Mouse (Mus musculus): ENCODE measurements around the gene Lgals3. TPM values are rescaled to one million over a fixed set of nuclear protein-coding genes. Genes with fewer than 3 reads are reported as not detected.

Lgals3 gene
- polyA plus RNA-seq, 1 experiment from 2014 or later, result 1.1 TPM

DNA sequence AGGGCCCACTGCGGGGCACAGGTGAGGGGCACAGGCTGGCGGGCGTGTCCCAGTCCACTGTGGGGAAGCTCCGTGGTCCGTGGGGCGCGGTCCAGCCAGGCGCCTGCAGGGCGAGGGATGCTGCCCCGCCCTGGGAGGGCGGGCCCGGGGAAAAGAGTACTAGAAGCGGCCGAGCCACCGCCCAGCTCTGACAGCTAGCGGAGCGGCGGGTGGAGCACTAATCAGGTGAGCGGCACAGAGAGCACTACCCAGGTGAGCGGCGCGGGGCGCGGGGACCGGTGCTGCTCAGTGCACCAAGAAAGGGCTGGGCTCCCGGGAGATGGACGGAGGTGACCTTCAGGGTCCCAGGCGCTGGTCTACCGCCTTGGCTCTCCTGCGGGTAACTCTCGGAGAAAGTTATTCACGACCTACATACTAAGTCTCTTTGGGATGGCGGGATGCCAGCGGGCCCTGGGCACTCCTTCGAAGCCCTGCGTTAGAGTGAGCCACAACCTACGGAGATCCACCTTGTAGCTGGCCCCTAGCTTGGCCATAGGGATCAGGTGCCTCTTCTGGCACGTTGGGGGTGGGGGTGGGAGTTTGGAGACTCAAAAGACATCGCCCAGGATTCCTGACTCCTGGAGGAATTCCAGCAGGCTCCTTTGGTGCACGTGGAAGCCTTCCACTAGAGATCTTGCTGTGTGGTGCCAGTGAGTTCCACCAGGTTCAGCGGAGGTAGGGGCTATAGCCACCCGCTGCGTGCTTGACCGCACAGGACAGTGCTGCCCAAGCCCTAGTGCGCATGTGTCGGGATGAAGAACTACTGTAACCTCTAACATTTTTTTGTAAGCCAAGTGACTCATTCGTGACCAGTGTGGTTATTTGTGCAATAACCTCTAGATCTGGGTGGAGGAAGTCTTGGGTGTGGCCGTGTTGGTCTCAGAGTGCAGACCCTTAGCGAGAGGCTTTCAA lies 6.5 kb downstream of the Lgals3 start:
- Histone ChIP-seq H3K27me3 (ENCODE audit: control insufficient read depth, insufficient read depth, low read length) (peaks cover 14% of the 10 kb centered on the region), H3K4me3 (ENCODE audit: low read depth, low read length) (no peak overlapping the region), H3K9me3 (ENCODE audit: control insufficient read depth, low read length) (no peaks in the 10 kb centered on the region), H3K27ac (ENCODE audit: low read depth, low read length) (no peak overlapping the region), H3K9ac (ENCODE audit: low read length) (no peak overlapping the region), H3K4me2 (ENCODE audit: low read depth) (peak overlapping the region; percentile 40), H3K36me3 (ENCODE audit: control insufficient read depth, insufficient read depth, low read length) (no peaks in the 10 kb centered on the region), H3K4me1 (ENCODE audit: control insufficient read depth, insufficient read depth, low read length) (0 out of 2 replicates have a peak, but pooled peaks cover 3% of the 10 kb centered on the region)
- peak; percentile 24 for DNase-seq (ENCODE audit: low spot score)
- no peak for ATAC-seq (ENCODE audit: insufficient read depth, low FRiP score, low TSS enrichment)
- WGBS, result 15% methylated on average over 49 of the region's 49 CpGs

DNA sequence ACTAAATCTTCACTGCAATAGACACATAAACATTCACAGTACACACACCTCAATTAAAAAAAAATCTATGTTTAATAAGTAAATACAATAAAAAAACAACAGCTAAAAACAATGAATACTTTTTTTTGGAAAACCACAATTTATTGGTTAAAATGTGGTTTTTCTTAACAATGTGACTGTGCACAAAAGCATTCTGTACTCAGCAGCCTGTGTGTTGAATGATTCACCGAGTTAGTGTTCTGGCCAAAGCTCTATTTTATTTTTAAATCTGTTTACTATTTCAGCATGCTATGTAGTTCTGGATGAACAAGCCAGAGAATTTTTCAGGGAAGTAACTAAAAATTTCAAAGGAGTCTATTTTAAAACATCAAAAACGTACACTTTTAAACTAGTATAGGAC lies 9.0 kb downstream of the Lgals3 start:
- no peak overlapping the region for H3K4me2 ChIP-seq (ENCODE audit: low read depth)
- 0 out of 2 replicates have a peak, but pooled peaks cover 3% of the 10 kb centered on the region for H3K4me1 ChIP-seq (ENCODE audit: control insufficient read depth, insufficient read depth, low read length)
- H3K4me3 ChIP-seq (ENCODE audit: low read depth, low read length), result no peak overlapping the region
- no peaks in the 10 kb centered on the region for H3K36me3 ChIP-seq (ENCODE audit: control insufficient read depth, insufficient read depth, low read length)
- DNase-seq (ENCODE audit: low spot score) (no peak), ATAC-seq (ENCODE audit: insufficient read depth, low FRiP score, low TSS enrichment) (no peak)
- no peaks in the 10 kb centered on the region for H3K9me3 ChIP-seq (ENCODE audit: control insufficient read depth, low read length)
- no peak overlapping the region for H3K9ac ChIP-seq (ENCODE audit: low read length)
- H3K27me3 ChIP-seq (ENCODE audit: control insufficient read depth, insufficient read depth, low read length), result peaks cover 14% of the 10 kb centered on the region
- no peak overlapping the region for H3K27ac ChIP-seq (ENCODE audit: low read depth, low read length)
- WGBS, result 75% methylated on average over 2 of the region's 2 CpGs

DNA sequence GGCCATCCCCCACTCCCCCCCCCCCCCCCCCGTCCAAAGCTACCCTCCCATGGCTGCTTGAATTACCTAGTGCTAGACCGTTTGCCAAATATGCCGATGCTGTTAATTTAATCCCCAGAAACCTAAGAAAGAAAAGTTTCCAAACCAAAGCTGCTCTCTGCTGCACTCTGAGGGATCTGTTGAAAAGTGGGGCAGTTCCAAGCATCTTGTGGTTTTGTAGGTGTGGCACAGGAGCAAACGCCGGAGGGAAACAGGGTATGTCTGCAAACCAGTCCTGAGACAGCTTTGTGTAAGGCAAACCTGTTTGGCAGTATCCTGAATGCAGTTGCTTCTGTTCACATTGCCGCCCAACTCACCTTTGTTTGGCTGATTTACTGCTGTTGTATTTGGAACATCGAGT lies 10.8 kb downstream of the Lgals3 start:
- Histone ChIP-seq H3K4me1 (ENCODE audit: control insufficient read depth, insufficient read depth, low read length) (0 out of 2 replicates have a peak, but pooled peaks cover 3% of the 10 kb centered on the region), H3K27me3 (ENCODE audit: control insufficient read depth, insufficient read depth, low read length) (peaks cover 10% of the 10 kb centered on the region), H3K9ac (ENCODE audit: low read length) (no peak overlapping the region), H3K9me3 (ENCODE audit: control insufficient read depth, low read length) (no peaks in the 10 kb centered on the region), H3K4me2 (ENCODE audit: low read depth) (no peak overlapping the region), H3K36me3 (ENCODE audit: control insufficient read depth, insufficient read depth, low read length) (no peaks in the 10 kb centered on the region), H3K27ac (ENCODE audit: low read depth, low read length) (no peak overlapping the region), H3K4me3 (ENCODE audit: low read depth, low read length) (no peak overlapping the region)
- WGBS, result 81% methylated on average over 7 of the region's 7 CpGs
- ATAC-seq (ENCODE audit: insufficient read depth, low FRiP score, low TSS enrichment), result no peak
- DNase-seq (ENCODE audit: low spot score), result no peak

DNA sequence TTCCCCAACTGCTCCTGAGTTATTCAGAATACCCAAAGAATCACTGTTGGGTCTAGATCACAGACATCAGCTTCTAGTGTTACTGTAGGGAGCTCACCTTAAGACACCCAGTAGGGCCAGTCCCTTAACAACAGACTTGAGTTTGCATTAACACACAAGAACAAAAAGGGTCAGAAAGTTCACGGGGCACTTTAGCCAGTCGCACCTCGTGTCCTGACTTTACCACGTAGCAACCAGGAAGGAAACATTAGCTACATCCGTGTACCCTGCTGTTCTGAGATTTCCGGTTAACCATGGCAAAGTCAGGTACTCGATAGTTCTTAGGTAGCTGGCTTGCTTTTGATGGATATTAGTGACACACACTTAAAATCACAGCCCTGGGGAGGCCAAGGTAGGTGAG lies 16.4 kb downstream of the Lgals3 start:
- Histone ChIP-seq H3K4me1 (ENCODE audit: control insufficient read depth, insufficient read depth, low read length) (no peaks in the 10 kb centered on the region), H3K9me3 (ENCODE audit: control insufficient read depth, low read length) (no peaks in the 10 kb centered on the region), H3K36me3 (ENCODE audit: control insufficient read depth, insufficient read depth, low read length) (no peaks in the 10 kb centered on the region; the same call in 1 of the 2 replicates), H3K27ac (ENCODE audit: low read depth, low read length) (no peak overlapping the region), H3K4me2 (ENCODE audit: low read depth) (no peak overlapping the region), H3K4me3 (ENCODE audit: low read depth, low read length) (no peak overlapping the region), H3K9ac (ENCODE audit: low read length) (no peak overlapping the region), H3K27me3 (ENCODE audit: control insufficient read depth, insufficient read depth, low read length) (no peaks in the 10 kb centered on the region)
- 86% methylated on average over 7 of the region's 7 CpGs for WGBS
- ATAC-seq (ENCODE audit: insufficient read depth, low FRiP score, low TSS enrichment) (no peak), DNase-seq (ENCODE audit: low spot score) (no peak)

DNA sequence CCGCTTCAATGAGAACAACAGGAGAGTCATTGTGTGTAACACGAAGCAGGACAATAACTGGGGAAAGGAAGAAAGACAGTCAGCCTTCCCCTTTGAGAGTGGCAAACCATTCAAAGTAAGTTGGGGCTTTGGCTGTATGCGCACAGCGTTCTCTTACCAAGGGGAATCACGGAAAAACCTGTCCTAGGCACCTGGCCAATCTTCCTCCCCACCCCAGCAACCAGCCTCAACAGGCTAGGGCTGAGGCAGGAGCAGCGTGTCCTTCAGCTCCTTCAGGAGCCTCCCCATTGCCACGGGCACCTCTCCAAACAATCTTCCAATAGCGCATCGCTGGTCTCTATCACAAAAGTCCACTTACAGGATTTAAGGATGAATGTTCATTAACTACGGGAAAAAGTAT lies 17.1 kb downstream of the Lgals3 start:
- ATAC-seq (ENCODE audit: insufficient read depth, low FRiP score, low TSS enrichment) (no peak), DNase-seq (ENCODE audit: low spot score) (no peak)
- Histone ChIP-seq H3K27ac (ENCODE audit: low read depth, low read length) (no peak overlapping the region), H3K36me3 (ENCODE audit: control insufficient read depth, insufficient read depth, low read length) (no peaks in the 10 kb centered on the region; the same call in 1 of the 2 replicates), H3K4me2 (ENCODE audit: low read depth) (no peak overlapping the region), H3K9me3 (ENCODE audit: control insufficient read depth, low read length) (no peaks in the 10 kb centered on the region), H3K4me1 (ENCODE audit: control insufficient read depth, insufficient read depth, low read length) (no peaks in the 10 kb centered on the region), H3K4me3 (ENCODE audit: low read depth, low read length) (no peak overlapping the region), H3K9ac (ENCODE audit: low read length) (no peak overlapping the region), H3K27me3 (ENCODE audit: control insufficient read depth, insufficient read depth, low read length) (no peaks in the 10 kb centered on the region)
- WGBS, result 93% methylated on average over 10 of the region's 10 CpGs

DNA sequence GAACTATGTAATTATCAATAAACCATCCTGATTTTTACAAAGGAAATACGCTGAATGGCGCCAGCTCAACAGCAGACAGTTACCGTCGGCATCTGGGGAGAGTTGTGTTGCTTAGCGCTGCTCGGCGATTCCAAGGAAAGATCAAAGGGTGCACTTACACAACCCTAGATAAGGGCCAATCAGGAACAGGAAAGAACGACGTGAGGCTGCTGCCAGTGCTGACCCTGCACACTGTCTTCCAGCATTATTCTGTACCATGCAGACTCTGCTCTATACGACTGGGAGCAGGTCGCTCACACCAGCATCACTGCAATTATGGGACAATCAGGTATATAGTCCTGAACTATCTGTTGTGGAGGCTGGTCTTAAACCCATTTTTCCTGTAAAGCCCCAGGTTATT lies 18.6 kb downstream of the Lgals3 start:
- Histone ChIP-seq H3K4me3 (ENCODE audit: low read depth, low read length) (no peak overlapping the region), H3K9me3 (ENCODE audit: control insufficient read depth, low read length) (no peaks in the 10 kb centered on the region), H3K27ac (ENCODE audit: low read depth, low read length) (no peak overlapping the region), H3K36me3 (ENCODE audit: control insufficient read depth, insufficient read depth, low read length) (no peaks in the 10 kb centered on the region; the same call in 1 of the 2 replicates), H3K27me3 (ENCODE audit: control insufficient read depth, insufficient read depth, low read length) (no peaks in the 10 kb centered on the region), H3K9ac (ENCODE audit: low read length) (no peak overlapping the region), H3K4me2 (ENCODE audit: low read depth) (no peak overlapping the region), H3K4me1 (ENCODE audit: control insufficient read depth, insufficient read depth, low read length) (no peaks in the 10 kb centered on the region)
- ATAC-seq (ENCODE audit: insufficient read depth, low FRiP score, low TSS enrichment), result no peak
- 82% methylated on average over 11 of the region's 11 CpGs for WGBS
- no peak for DNase-seq (ENCODE audit: low spot score)

DNA sequence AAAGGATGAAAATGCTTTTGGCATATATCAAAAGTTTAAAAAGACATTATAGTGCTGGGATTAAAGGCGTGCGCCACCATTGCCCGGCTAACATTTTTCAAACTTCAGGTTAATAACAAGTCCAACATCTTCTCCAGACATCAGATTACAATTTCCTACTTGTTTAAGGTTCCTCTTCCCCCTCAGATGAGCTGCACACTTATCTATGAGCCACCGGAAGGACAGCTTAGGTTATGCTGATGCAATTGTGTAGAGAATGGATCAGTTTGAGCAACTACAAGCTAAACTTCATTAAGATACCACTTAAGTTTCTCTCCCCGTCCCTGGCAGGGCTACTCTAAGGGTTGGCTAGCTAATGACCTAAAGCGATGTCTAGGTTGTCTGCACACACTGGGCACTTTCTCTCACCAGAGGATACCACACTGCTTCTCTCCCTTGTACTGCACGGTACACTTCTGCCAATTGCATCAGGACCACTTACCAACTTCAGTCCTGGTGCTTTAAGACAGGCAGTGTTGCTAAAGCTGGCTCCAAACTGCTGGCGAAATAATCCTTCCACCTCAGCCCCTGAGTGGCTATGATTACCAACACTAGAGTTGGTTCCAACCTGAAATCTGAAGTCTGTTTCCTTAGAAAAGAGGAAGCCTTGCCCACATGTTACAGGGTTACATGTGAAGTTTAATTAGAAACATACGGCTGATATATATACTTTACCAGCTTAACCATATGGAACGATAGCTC lies 26.0 kb downstream of the Lgals3 start:
- Histone ChIP-seq H3K27ac (ENCODE audit: low read depth, low read length) (no peak overlapping the region), H3K4me2 (ENCODE audit: low read depth) (no peak overlapping the region), H3K9ac (ENCODE audit: low read length) (no peak overlapping the region), H3K4me1 (ENCODE audit: control insufficient read depth, insufficient read depth, low read length) (no peaks in the 10 kb centered on the region), H3K27me3 (ENCODE audit: control insufficient read depth, insufficient read depth, low read length) (no peaks in the 10 kb centered on the region), H3K36me3 (ENCODE audit: control insufficient read depth, insufficient read depth, low read length) (peaks cover 12% of the 10 kb centered on the region), H3K9me3 (ENCODE audit: control insufficient read depth, low read length) (no peaks in the 10 kb centered on the region), H3K4me3 (ENCODE audit: low read depth, low read length) (no peak overlapping the region)
- ATAC-seq (ENCODE audit: insufficient read depth, low FRiP score, low TSS enrichment) (no peak), DNase-seq (ENCODE audit: low spot score) (no peak)
- 93% methylated on average over 10 of the region's 10 CpGs for WGBS

DNA sequence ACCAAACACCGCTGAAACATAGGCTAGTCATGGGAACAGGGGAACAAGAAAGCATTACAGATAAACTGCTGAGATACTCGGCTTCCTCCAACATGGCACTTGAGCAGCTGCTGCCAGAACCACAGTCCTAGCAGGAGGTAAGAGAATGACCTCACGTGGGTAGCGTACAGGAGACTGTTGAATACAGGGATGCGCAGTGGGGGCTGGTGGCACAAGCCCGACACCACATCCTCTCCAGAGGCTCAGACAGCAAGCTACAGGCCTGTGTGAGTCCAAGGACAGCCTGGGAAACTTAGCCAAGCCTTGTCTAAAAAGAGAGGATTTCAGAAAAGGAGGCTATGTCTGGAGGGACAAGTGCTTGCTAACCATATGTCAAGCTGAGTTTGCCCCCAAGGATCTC lies 27.5 kb downstream of the Lgals3 start:
- Histone ChIP-seq H3K9me3 (ENCODE audit: control insufficient read depth, low read length) (no peaks in the 10 kb centered on the region), H3K9ac (ENCODE audit: low read length) (no peak overlapping the region), H3K36me3 (ENCODE audit: control insufficient read depth, insufficient read depth, low read length) (peaks cover 17% of the 10 kb centered on the region), H3K4me3 (ENCODE audit: low read depth, low read length) (no peak overlapping the region), H3K27ac (ENCODE audit: low read depth, low read length) (no peak overlapping the region), H3K4me1 (ENCODE audit: control insufficient read depth, insufficient read depth, low read length) (no peaks in the 10 kb centered on the region), H3K4me2 (ENCODE audit: low read depth) (no peak overlapping the region), H3K27me3 (ENCODE audit: control insufficient read depth, insufficient read depth, low read length) (no peaks in the 10 kb centered on the region)
- no peak for ATAC-seq (ENCODE audit: insufficient read depth, low FRiP score, low TSS enrichment)
- 93% methylated on average over 6 of the region's 6 CpGs for WGBS
- no peak for DNase-seq (ENCODE audit: low spot score)

Measured in neural tube, embryonic 11.5 days (tissue).